Mouse (Mus musculus) heart, postnatal 0 days (tissue): ENCODE results near the gene Hrc. TPM values are rescaled to one million over a fixed set of nuclear protein-coding genes. Genes with fewer than 3 reads are reported as not detected.

Source experiments
- ATAC-seq: fragments of 200-750 bp; cut with Nextera tagmentation; 2 replicates; pipeline ENCODE4 v1.8.0; 2017; ENCODE audit warnings: low read depth, moderate number of reproducible peaks, moderate library complexity; ENCODE audit not compliant: insufficient read depth
- DNase-seq: peaks from one replicate; pipeline ENCODE4 v3.0.0-alpha.2; 2016; ENCODE audit warnings: low spot score
- H3K27ac ChIP-seq: fragments of 300-500 bp; sonication (generic); 2 replicates; pipeline ENCODE4 v1.5.1; 2014; ENCODE audit warnings: low read depth, mild to moderate bottlenecking
- H3K27me3 ChIP-seq: fragments of 300-500 bp; sonication (generic); 2 replicates; pipeline ENCODE4 v1.6.1; 2014; ENCODE audit warnings: low read length, mixed read lengths; ENCODE audit not compliant: control insufficient read depth, insufficient read depth
- H3K36me3 ChIP-seq: fragments of 300-500 bp; sonication (generic); replicated peaks from 2 replicates; pipeline ENCODE4 v1.6.1; 2014; ENCODE audit warnings: low read length, mixed read lengths; ENCODE audit not compliant: control insufficient read depth, insufficient read depth
- H3K4me1 ChIP-seq: fragments of 300-500 bp; sonication (generic); 2 replicates; pipeline ENCODE4 v1.6.1; 2014; ENCODE audit warnings: antibody characterized with exemption; ENCODE audit not compliant: control insufficient read depth, insufficient read depth
- H3K4me2 ChIP-seq: fragments of 300-500 bp; sonication (generic); 2 replicates; pipeline ENCODE4 v1.6.1; 2014; ENCODE audit warnings: low read depth, mild to moderate bottlenecking, low read length, moderate library complexity
- H3K4me3 ChIP-seq: fragments of 300-500 bp; sonication (generic); 2 replicates; pipeline ENCODE4 v1.5.1; 2014; ENCODE audit warnings: low read depth, low read length
- H3K9ac ChIP-seq: fragments of 300-500 bp; sonication (generic); replicated peaks from 2 replicates; pipeline ENCODE4 v1.6.1; 2014; ENCODE audit warnings: low read depth, low read length, mixed read lengths
- H3K9me3 ChIP-seq: fragments of 300-500 bp; sonication (generic); replicated peaks from 2 replicates; pipeline ENCODE4 v1.6.1; 2016; ENCODE audit warnings: low read length; ENCODE audit not compliant: control insufficient read depth
- CTCF ChIP-seq: IDR thresholded peaks from 2 replicates; pipeline ENCODE4 v1.5.1; 2016; ENCODE audit warnings: antibody characterized with exemption, control low read depth, low read depth
- EP300 ChIP-seq: IDR thresholded peaks from 2 replicates; pipeline ENCODE4 v1.6.1; 2016; ENCODE audit warnings: antibody characterized with exemption, low read depth
- WGBS: fragments of 180-500 bp; shearing (Covaris S2); extraction: QIAGEN DNeasy Blood & Tissue Kit; methylation state at CpG from one replicate; pipeline ENCODE4 v1.1.7; 2014; 5-methylcytosine and 5-hydroxymethylcytosine counted together
- polyA plus RNA-seq: library from polyadenylated mRNA; unstranded; fragments of >200 nt; fragmentation: Nextera tagmentation; extraction: Ambion mirVana; gene quantifications from 2 replicates; pipeline ENCODE4 v1.2.1, GENCODE M21; 2015
- total RNA-seq: library from RNA; depleted of rRNA; stranded (reverse); fragments of >200 nt; gene quantifications from 2 replicates; pipeline ENCODE4 v1.2.3, GENCODE M21; 2014; ENCODE audit warnings: low replicate concordance

The Hrc gene
- total and polyA plus RNA-seq, 2 experiments from 2014 or later, result 39.7 to 45.9 TPM

- no peak overlapping the region for H3K4me2 ChIP-seq
- 40% methylated on average over 18 of the region's 18 CpGs for WGBS
These were observed 25.5 kb downstream of the Hrc start for GRCm38 (mm10) chr7:45360404-45361125.

GRCm38 (mm10) chr7:45361243-45361804 is 26.2 kb downstream of the Hrc start:
- no peak overlapping the region for H3K27ac ChIP-seq
- peaks cover 10% of the 10 kb centered on the region; the same call in 1 of the 2 replicates for H3K4me1 ChIP-seq
- DNase-seq (peak; percentile 38), ATAC-seq (peak; percentile 77)
- H3K27me3 ChIP-seq, result peaks cover 66% of the 10 kb centered on the region
- H3K9ac ChIP-seq, result no peak overlapping the region
- TF ChIP-seq CTCF (no peak), EP300 (no peak)
- 1% methylated on average over 43 of the region's 43 CpGs for WGBS
- H3K4me2 ChIP-seq, result peak overlapping the region; percentile 50
- H3K36me3 ChIP-seq, result no peaks in the 10 kb centered on the region
- peak overlapping the region; percentile 30 for H3K4me3 ChIP-seq
- no peaks in the 10 kb centered on the region for H3K9me3 ChIP-seq

More at GRCm38 (mm10) chr7:45360404-45361125, 25.5 kb downstream of the Hrc start:
- TF ChIP-seq CTCF (no peak), EP300 (no peak)
- Histone ChIP-seq H3K4me1 (0 out of 2 replicates have a peak, but pooled peaks cover 5% of the 10 kb centered on the region), H3K27me3 (peaks cover 58% of the 10 kb centered on the region), H3K27ac (no peak overlapping the region), H3K4me3 (no peak overlapping the region), H3K9ac (no peak overlapping the region), H3K9me3 (no peaks in the 10 kb centered on the region), H3K36me3 (no peaks in the 10 kb centered on the region)
- ATAC-seq (no peak), DNase-seq (no peak)

- DNase-seq, result no peak
- Histone ChIP-seq H3K4me2 (no peak overlapping the region), H3K9ac (no peak overlapping the region), H3K36me3 (no peaks in the 10 kb centered on the region), H3K4me1 (peaks cover 19% of the 10 kb centered on the region), H3K9me3 (no peaks in the 10 kb centered on the region), H3K4me3 (no peak overlapping the region), H3K27me3 (peaks cover 69% of the 10 kb centered on the region), H3K27ac (no peak overlapping the region)
- 9% methylated on average over 13 of the region's 13 CpGs for WGBS
- no peak for ATAC-seq
- TF ChIP-seq EP300 (no peak), CTCF (no peak)
These were observed 27.7 kb downstream of the Hrc start for GRCm38 (mm10) chr7:45362801-45363200.

- Histone ChIP-seq H3K27me3 (peaks cover 79% of the 10 kb centered on the region), H3K4me3 (no peak overlapping the region), H3K9me3 (no peaks in the 10 kb centered on the region), H3K36me3 (no peaks in the 10 kb centered on the region), H3K4me1 (peaks cover 21% of the 10 kb centered on the region), H3K9ac (no peak overlapping the region), H3K4me2 (no peak overlapping the region), H3K27ac (no peak overlapping the region)
- 56% methylated on average over 2 of the region's 2 CpGs for WGBS
- no peak for TF ChIP-seq EP300
- no peak for TF ChIP-seq CTCF
- DNase-seq (no peak), ATAC-seq (no peak)
These were observed 28.9 kb downstream of the Hrc start for GRCm38 (mm10) chr7:45363983-45364382.

- WGBS, result 6% methylated on average over 35 of the region's 35 CpGs
These were observed 30.9 kb downstream of the Hrc start for GRCm38 (mm10) chr7:45365742-45366651.

More at GRCm38 (mm10) chr7:45365742-45366651, 30.9 kb downstream of the Hrc start:
- H3K27ac ChIP-seq, result no peak overlapping the region
- TF ChIP-seq CTCF, result 0 out of 2 replicates have a peak, but pooled peaks have one; percentile 10
- no peak for TF ChIP-seq EP300
- ATAC-seq (no peak), DNase-seq (peak; percentile 30)
- no peaks in the 10 kb centered on the region for H3K36me3 ChIP-seq
- H3K4me2 ChIP-seq, result peak overlapping the region; percentile 97
- peak overlapping the region; percentile 38 for H3K9ac ChIP-seq
- peak overlapping the region; percentile 57 for H3K4me3 ChIP-seq
- H3K4me1 ChIP-seq, result peaks cover 32% of the 10 kb centered on the region
- H3K27me3 ChIP-seq, result peaks cover 74% of the 10 kb centered on the region
- H3K9me3 ChIP-seq, result no peaks in the 10 kb centered on the region
